Mouse (Mus musculus): ENCODE results near the gene Gm14632.
"Not testable (repeated sequence)": the region's sequence is repeated elsewhere in the genome, so short reads cannot be mapped to it uniquely, and the experiment has no call there.

The Gm14632 gene

DNA sequence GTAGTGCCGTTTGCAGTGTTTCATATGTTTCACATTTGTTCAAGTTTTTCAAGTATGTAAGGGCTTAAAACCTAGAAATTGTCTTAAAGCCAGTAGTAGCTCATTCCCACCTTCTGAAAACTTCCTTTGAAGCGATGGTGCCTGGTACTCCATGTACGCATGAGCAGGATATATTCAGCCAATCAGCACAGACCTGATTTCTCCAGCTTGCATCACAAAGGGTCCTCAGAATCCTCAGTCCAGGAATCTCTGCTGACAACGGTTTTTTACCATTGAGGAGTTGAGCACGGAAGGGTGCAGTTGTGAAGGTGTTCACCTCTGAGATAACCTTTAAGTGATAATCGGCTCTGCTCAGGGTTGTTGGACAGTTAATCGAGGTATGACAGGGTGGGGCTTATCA lies at the start of gene Gm14632:
Gene Gm14632 (plus strand): TSS at position 301 of the 400 bp plus-strand sequence.
- not testable (repeated sequence) for DNase-seq (ENCODE audit: low spot score in 2 of 2)

All from natural killer cell, adult 2 months (primary cell).